Mouse (Mus musculus): ENCODE measurements at regions not wholly inside any gene's neighbourhood (a gene's known extent, or its start where the extent isn't known, plus 50 kb on each side); places are given as distances from the start of the nearest gene placed in this dataset.

GRCm38 (mm10) chr1:47093289-47093947, 200.8 kb upstream of the Slc39a10 start:
- DNase-seq (ENCODE audit: low spot score) = no peak

GRCm38 (mm10) chr1:47076423-47076822, 183.8 kb upstream of the Slc39a10 start:
- DNase-seq (ENCODE audit: low spot score) = no peak

GRCm38 (mm10) chr1:47058149-47058548, 165.5 kb upstream of the Slc39a10 start:
- no peak for DNase-seq (ENCODE audit: low spot score)

DNA sequence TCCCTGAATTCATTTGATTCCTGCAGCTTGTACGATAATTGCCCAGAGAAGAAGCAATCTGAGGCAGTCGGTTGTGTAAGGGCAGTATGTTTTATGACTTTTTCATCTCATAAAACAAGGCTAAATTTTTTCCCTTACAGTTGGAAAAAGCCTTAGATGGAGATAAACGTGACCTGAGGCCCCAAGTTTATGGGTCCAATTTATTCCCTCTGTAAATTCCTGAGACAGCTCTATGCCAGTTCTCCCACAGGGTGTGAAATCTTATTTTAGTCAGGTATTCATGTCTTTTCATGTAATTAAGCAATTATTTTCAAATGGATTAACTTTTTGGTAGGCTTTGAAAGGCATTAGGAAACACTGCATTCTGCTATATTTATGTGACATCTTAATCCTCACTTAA, 164.7 kb upstream of the Slc39a10 start:
- DNase-seq (ENCODE audit: low spot score) = no peak

- DNase-seq (ENCODE audit: low spot score) = no peak
Measured at GRCm38 (mm10) chr1:47051109-47051508, 158.5 kb upstream of the Slc39a10 start.

DNA sequence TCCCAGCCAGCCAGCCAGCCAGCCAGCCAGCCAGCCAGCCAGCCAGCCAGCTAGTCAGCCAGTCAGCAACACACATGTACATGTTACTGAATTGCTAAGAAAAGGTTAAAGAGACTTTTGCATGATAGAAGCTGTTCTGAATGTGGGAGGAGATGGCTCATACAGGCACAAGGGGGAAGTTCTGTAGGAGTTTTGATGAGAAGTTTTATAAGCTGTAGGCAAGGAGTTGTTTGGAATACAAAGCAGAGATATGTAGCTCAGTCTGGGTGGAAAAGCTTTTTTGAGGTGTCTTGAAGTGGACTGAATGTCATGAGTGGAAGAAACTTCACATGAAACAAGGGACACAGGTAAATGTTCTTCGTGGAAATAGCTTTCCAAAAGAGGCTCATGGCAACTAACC, 157.8 kb upstream of the Slc39a10 start:
- no peak for DNase-seq (ENCODE audit: low spot score)

DNA sequence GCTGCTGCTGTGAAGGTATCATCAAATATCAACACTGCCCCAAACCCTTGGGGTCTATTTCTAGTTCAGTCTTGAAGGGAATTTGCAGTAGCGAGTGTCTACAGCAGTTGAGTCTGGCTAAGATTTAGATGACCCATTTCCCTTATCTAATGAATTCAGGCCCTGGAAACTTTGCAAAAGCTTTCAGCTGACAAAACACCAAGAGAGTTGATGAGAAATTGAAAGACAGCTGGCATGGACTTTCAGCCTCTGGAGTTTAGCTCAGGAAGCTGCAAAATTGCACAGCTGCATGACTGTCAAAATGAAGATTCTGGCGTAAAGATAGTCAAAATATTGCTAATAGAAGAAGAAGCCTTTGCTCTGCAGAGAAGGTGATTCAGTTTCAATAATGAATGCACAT, 144.9 kb upstream of the Slc39a10 start:
- DNase-seq (ENCODE audit: low spot score) = no peak

- peak; percentile 52 for DNase-seq (ENCODE audit: low spot score)
Measured at GRCm38 (mm10) chr1:47019356-47019755, 126.7 kb upstream of the Slc39a10 start.

- peak; percentile 7 for DNase-seq (ENCODE audit: low spot score)
Measured at GRCm38 (mm10) chr1:47014526-47014925, 121.9 kb upstream of the Slc39a10 start.

GRCm38 (mm10) chr1:47003746-47004145, 111.1 kb upstream of the Slc39a10 start:
- no peak for DNase-seq (ENCODE audit: low spot score)

DNA sequence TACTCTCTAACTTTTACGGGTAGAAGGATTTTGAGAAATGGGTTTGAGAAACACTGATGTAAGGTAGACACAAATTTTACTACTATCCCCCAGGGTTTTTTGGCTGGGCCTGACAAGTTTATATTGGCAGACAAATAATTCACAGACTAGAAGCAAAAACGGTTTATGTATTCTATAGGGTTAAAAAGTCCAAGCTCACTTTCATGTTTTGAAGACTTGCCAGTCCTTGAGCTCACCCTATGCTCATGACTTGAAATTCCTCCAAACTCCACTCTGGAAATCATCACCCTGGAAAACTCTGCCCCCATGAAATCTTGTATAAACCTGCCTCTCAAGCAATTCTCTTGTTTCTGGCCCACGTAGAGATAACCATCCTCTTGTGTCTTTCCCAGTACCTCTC, 106.7 kb upstream of the Slc39a10 start:
- no peak for DNase-seq (ENCODE audit: low spot score)

- DNase-seq (ENCODE audit: low spot score) = no peak
Measured at GRCm38 (mm10) chr1:46985978-46986377, 93.3 kb upstream of the Slc39a10 start.

DNA sequence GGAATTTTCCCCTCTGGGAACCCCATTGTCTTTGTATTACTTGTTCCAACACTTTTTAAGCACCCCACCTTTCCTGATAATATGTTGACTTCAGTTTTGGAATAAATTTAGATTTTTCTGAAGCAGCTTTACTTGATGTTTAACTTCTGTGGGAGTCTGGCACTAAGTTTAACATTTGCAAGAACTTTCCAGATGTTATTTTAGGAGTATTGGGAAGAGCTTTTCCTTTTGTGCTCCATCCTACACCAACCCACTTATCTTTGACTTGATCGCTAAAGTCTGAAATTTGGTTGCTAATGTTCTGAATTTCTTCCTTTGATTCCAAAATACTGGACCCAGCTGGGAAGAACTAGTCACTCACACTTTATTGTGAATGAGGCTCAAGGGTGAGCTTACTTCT, 90.4 kb upstream of the Slc39a10 start:
- DNase-seq (ENCODE audit: low spot score) = no peak

DNA sequence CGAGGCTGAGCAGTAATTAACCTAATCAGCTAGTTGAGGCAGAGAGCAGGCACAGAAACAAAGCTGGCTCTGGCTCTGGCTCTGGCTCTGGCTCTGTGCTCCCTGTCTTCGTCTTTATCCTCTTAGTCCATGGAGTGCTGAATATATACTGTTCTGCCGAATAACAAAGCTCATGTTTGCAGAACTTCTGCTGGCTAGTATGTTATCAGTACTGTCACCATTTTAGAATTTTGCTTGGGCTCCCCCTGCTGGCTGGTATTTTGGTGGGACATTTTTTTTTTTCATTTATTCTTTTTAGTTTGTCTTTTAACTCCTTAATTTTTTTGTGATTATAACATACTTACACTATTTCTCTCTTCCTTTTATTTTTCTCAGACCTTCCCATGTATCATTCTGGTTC, 77.8 kb upstream of the Slc39a10 start:
- peak; percentile 18 for DNase-seq (ENCODE audit: low spot score)

- DNase-seq (ENCODE audit: low spot score) = no peak
Measured at GRCm38 (mm10) chr1:46968361-46968760, 75.7 kb upstream of the Slc39a10 start.

- DNase-seq (ENCODE audit: low spot score) = no peak
Measured at GRCm38 (mm10) chr1:46966917-46967266, 74.2 kb upstream of the Slc39a10 start.

- DNase-seq (ENCODE audit: low spot score) = no peak
Measured at GRCm38 (mm10) chr1:46965996-46966916, 73.6 kb upstream of the Slc39a10 start.

- no peak for DNase-seq (ENCODE audit: low spot score)
Measured at GRCm38 (mm10) chr1:46963973-46964727, 71.5 kb upstream of the Slc39a10 start.
